Mouse (Mus musculus) heart, embryonic 16.5 days (tissue): ENCODE measurements around the gene Klf12. TPM values are rescaled to one million over a fixed set of nuclear protein-coding genes. Genes with fewer than 3 reads are reported as not detected.
"Not testable (repeated sequence)": the region's sequence is repeated elsewhere in the genome, so short reads cannot be mapped to it uniquely, and the experiment has no call there.

ENCODE experiments used
- ATAC-seq: fragments of 200-750 bp; cut with Nextera tagmentation; replicated peaks from 2 replicates; pipeline ENCODE4 v1.8.0; 2017; ENCODE audit warnings: moderate number of reproducible peaks; ENCODE audit not compliant: insufficient read depth, low FRiP score; ENCODE audit errors: extremely low read depth
- H3K27ac ChIP-seq: fragments of 300-500 bp; sonication (generic); 2 replicates; pipeline ENCODE4 v1.5.1; 2014; ENCODE audit warnings: mild to moderate bottlenecking, low read length, control low read depth, moderate library complexity
- H3K27me3 ChIP-seq: fragments of 300-500 bp; sonication (generic); 2 replicates; pipeline ENCODE4 v1.6.1; 2014; ENCODE audit warnings: low read length, mixed read lengths; ENCODE audit not compliant: control insufficient read depth, insufficient read depth
- H3K36me3 ChIP-seq: fragments of 300-500 bp; sonication (generic); 2 replicates; pipeline ENCODE4 v1.6.1; 2014; ENCODE audit not compliant: control insufficient read depth, insufficient read depth
- H3K4me1 ChIP-seq: fragments of 300-500 bp; sonication (generic); 2 replicates; pipeline ENCODE4 v1.6.1; 2014; ENCODE audit warnings: low read length, mixed read lengths; ENCODE audit not compliant: control insufficient read depth, insufficient read depth
- H3K4me2 ChIP-seq: fragments of 300-500 bp; sonication (generic); 2 replicates; pipeline ENCODE4 v1.6.1; 2014; ENCODE audit warnings: low read depth, mild to moderate bottlenecking, control low read depth, low read length
- H3K4me3 ChIP-seq: fragments of 300-500 bp; sonication (generic); 2 replicates; pipeline ENCODE4 v1.5.1; 2014; ENCODE audit warnings: mild to moderate bottlenecking, control low read depth, low read length
- H3K9ac ChIP-seq: fragments of 300-500 bp; sonication (generic); 2 replicates; pipeline ENCODE4 v1.6.1; 2014; ENCODE audit warnings: low read length, control low read depth
- H3K9me3 ChIP-seq: fragments of 300-500 bp; sonication (generic); replicated peaks from 2 replicates; pipeline ENCODE4 v1.6.1; 2016; ENCODE audit warnings: low read length; ENCODE audit not compliant: control insufficient read depth
- WGBS: fragments of 180-500 bp; shearing (Covaris S2); extraction: QIAGEN DNeasy Blood & Tissue Kit; methylation state at CpG from one replicate; pipeline ENCODE4 v1.1.7; 2014; 5-methylcytosine and 5-hydroxymethylcytosine counted together
- polyA plus RNA-seq: library from polyadenylated mRNA; unstranded; fragments of >200 nt; fragmentation: Nextera tagmentation; extraction: Ambion mirVana; gene quantifications from 2 replicates; pipeline ENCODE4 v1.2.1, GENCODE M21; 2015

Klf12 gene
- polyA plus RNA-seq, 1 experiment from 2014 or later, result 5.9 TPM

GRCm38 (mm10) chr14:99876791-99877578, 407.5 kb downstream of the Klf12 start:
- H3K27me3 ChIP-seq, result no peaks in the 10 kb centered on the region

GRCm38 (mm10) chr14:99873725-99874124, 410.8 kb downstream of the Klf12 start:
- Histone ChIP-seq H3K27me3 (no peaks in the 10 kb centered on the region), H3K4me1 (peaks cover 4% of the 10 kb centered on the region; the same call in 1 of the 2 replicates), H3K4me3 (no peak overlapping the region), H3K27ac (no peak overlapping the region), H3K9me3 (peaks cover 4% of the 10 kb centered on the region; the same call in 1 of the 2 replicates), H3K36me3 (peaks cover 9% of the 10 kb centered on the region; the same call in 1 of the 2 replicates), H3K4me2 (no peak overlapping the region), H3K9ac (no peak overlapping the region)
- ATAC-seq, result no peak
- 77% methylated on average over 5 of the region's 5 CpGs for WGBS

More at GRCm38 (mm10) chr14:99876791-99877578, 407.5 kb downstream of the Klf12 start:
- ATAC-seq, result no peak
- H3K4me2 ChIP-seq, result no peak overlapping the region
- H3K36me3 ChIP-seq, result peaks cover 9% of the 10 kb centered on the region; the same call in 1 of the 2 replicates
- no peak overlapping the region for H3K9ac ChIP-seq
- H3K4me1 ChIP-seq, result peaks cover 4% of the 10 kb centered on the region; the same call in 1 of the 2 replicates
- no peak overlapping the region for H3K4me3 ChIP-seq
- H3K27ac ChIP-seq, result no peak overlapping the region
- WGBS, result 74% methylated on average over 5 of the region's 5 CpGs
- peaks cover 4% of the 10 kb centered on the region; the same call in 1 of the 2 replicates for H3K9me3 ChIP-seq

- Histone ChIP-seq H3K27ac (no peak overlapping the region), H3K36me3 (no peaks in the 10 kb centered on the region), H3K4me1 (peaks cover 13% of the 10 kb centered on the region), H3K4me3 (no peak overlapping the region), H3K9ac (no peak overlapping the region), H3K9me3 (no peaks in the 10 kb centered on the region), H3K27me3 (no peaks in the 10 kb centered on the region), H3K4me2 (peak overlapping the region; percentile 36)
- ATAC-seq, result peak; percentile 52; the same call in 1 of the 2 replicates
- WGBS, result 24% methylated on average over 14 of the region's 14 CpGs
Observed at GRCm38 (mm10) chr14:99856158-99857011, 428.1 kb downstream of the Klf12 start.

- H3K9ac ChIP-seq, H3K27me3 ChIP-seq, ATAC-seq, H3K27ac ChIP-seq, H3K9me3 ChIP-seq, H3K36me3 ChIP-seq, H3K4me3 ChIP-seq, H3K4me2 ChIP-seq: not testable (repeated sequence)
- H3K4me1 ChIP-seq, result peaks cover 13% of the 10 kb centered on the region
Observed at GRCm38 (mm10) chr14:99854467-99854807, 430.0 kb downstream of the Klf12 start.

- 34% methylated on average over 4 of the region's 4 CpGs for WGBS
- H3K4me2 ChIP-seq, H3K9me3 ChIP-seq, H3K27ac ChIP-seq, ATAC-seq, H3K27me3 ChIP-seq, H3K9ac ChIP-seq, H3K4me3 ChIP-seq, H3K36me3 ChIP-seq: not testable (repeated sequence)
- H3K4me1 ChIP-seq, result peaks cover 13% of the 10 kb centered on the region
Observed at GRCm38 (mm10) chr14:99853769-99854466, 430.6 kb downstream of the Klf12 start.

- Histone ChIP-seq H3K27ac (no peak overlapping the region), H3K9me3 (no peaks in the 10 kb centered on the region), H3K4me1 (peaks cover 2% of the 10 kb centered on the region; the same call in 1 of the 2 replicates), H3K4me3 (no peak overlapping the region), H3K27me3 (no peaks in the 10 kb centered on the region), H3K36me3 (no peaks in the 10 kb centered on the region), H3K4me2 (no peak overlapping the region), H3K9ac (no peak overlapping the region)
- WGBS, result 85% methylated on average over 10 of the region's 10 CpGs
- ATAC-seq, result no peak
Observed at GRCm38 (mm10) chr14:99850350-99850749, 434.1 kb downstream of the Klf12 start.

- no peak for ATAC-seq
- WGBS, result 54% methylated on average over 2 of the region's 2 CpGs
- no peaks in the 10 kb centered on the region for H3K4me1 ChIP-seq
- no peak overlapping the region for H3K9ac ChIP-seq
- no peaks in the 10 kb centered on the region for H3K27me3 ChIP-seq
- no peak overlapping the region for H3K27ac ChIP-seq
- no peak overlapping the region for H3K4me3 ChIP-seq
- no peaks in the 10 kb centered on the region for H3K36me3 ChIP-seq
- H3K9me3 ChIP-seq, result no peaks in the 10 kb centered on the region
- H3K4me2 ChIP-seq, result no peak overlapping the region
Observed at GRCm38 (mm10) chr14:99847502-99847901, 437.0 kb downstream of the Klf12 start.

- H3K4me2 ChIP-seq, result no peak overlapping the region
- 46% methylated on average over 1 of the region's 1 CpGs for WGBS
- H3K4me1 ChIP-seq, result no peaks in the 10 kb centered on the region
- H3K27me3 ChIP-seq, result no peaks in the 10 kb centered on the region
- no peak overlapping the region for H3K9ac ChIP-seq
- no peaks in the 10 kb centered on the region for H3K36me3 ChIP-seq
- H3K4me3 ChIP-seq, result no peak overlapping the region
- ATAC-seq, result no peak
- H3K9me3 ChIP-seq, result no peaks in the 10 kb centered on the region
- no peak overlapping the region for H3K27ac ChIP-seq
Observed at GRCm38 (mm10) chr14:99826713-99827112, 457.8 kb downstream of the Klf12 start.
